Mouse (Mus musculus) subcutaneous adipose tissue, adult 2 months (tissue): Measurements from ENCODE around the gene Cul3. TPM values are rescaled to one million over a fixed set of nuclear protein-coding genes. Genes with fewer than 3 reads are reported as not detected.

ENCODE experiments used
- polyA plus RNA-seq: library from polyadenylated mRNA; depleted of rRNA; stranded (reverse); fragments of >200 nt; gene quantifications from 2 replicates; pipeline ENCODE4 v1.2.3, GENCODE M21; 2012; ENCODE audit warnings: low replicate concordance; rRNA removed

The Cul3 gene
- 13.9 and 16.6 TPM in 2 replicates for polyA plus RNA-seq

GRCm38 (mm10) chr1:80340436-80341376 is at the start of gene Cul3:
Gene Cul3, minus strand, starts transcription at chr1:80340480.

GRCm38 (mm10) chr1:80218268-80218667 is 122.0 kb downstream of the Cul3 start, which contains the start of gene Fam124b:
Gene Fam124b, minus strand, starts transcription at chr1:80218473.

Other genes with a start within 250 kb of the Cul3 start
- gene Fam124b, start 122.0 kb downstream of the Cul3 start, polyA plus RNA-seq = 0.26 and 1.1 TPM in 2 replicates
- not detected in 2 replicates for gene Gm45261, start 121.0 kb upstream of the Cul3 start, polyA plus RNA-seq